Mouse (Mus musculus): ENCODE measurements around the gene Kif13a.

Gene Kif13a

GRCm38 (mm10) chr13:46925671-46926070, 4.0 kb downstream of the Kif13a start:
- DNase-seq (ENCODE audit: low spot score in 2 of 2): no peak

DNA sequence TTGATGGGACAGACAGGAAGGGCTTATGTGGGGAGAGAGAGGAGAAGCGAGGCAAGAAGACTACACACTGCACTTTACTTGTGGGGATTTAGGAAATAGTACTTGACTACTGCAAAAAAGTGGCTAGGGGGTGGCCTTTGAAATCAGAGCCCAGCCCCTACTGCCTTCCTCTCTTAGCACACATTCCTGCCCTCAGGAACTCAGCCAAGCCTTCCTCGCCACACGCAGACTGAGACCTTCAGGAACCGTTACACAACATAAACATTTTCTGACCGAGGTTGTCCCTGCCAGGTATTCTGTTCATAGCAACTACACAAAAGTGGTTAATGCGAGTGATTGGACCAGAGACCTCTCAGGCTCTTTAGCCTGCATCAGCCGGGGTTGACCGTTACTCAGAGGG, 8.1 kb downstream of the Kif13a start:
- no peak for DNase-seq (ENCODE audit: low spot score in 2 of 2)

- no peak for DNase-seq (ENCODE audit: low spot score in 2 of 2)
Observed at GRCm38 (mm10) chr13:46919797-46920196, 9.9 kb downstream of the Kif13a start.

GRCm38 (mm10) chr13:46918509-46918908, 11.2 kb downstream of the Kif13a start:
- no peak for DNase-seq (ENCODE audit: low spot score in 2 of 2)

GRCm38 (mm10) chr13:46911960-46912359, 17.7 kb downstream of the Kif13a start:
- DNase-seq (ENCODE audit: low spot score in 2 of 2): no peak

- DNase-seq (ENCODE audit: low spot score in 2 of 2): no peak
Observed at GRCm38 (mm10) chr13:46911018-46911419, 18.6 kb downstream of the Kif13a start.

- no peak for DNase-seq (ENCODE audit: low spot score in 2 of 2)
Observed at GRCm38 (mm10) chr13:46909946-46910345, 19.7 kb downstream of the Kif13a start.

DNA sequence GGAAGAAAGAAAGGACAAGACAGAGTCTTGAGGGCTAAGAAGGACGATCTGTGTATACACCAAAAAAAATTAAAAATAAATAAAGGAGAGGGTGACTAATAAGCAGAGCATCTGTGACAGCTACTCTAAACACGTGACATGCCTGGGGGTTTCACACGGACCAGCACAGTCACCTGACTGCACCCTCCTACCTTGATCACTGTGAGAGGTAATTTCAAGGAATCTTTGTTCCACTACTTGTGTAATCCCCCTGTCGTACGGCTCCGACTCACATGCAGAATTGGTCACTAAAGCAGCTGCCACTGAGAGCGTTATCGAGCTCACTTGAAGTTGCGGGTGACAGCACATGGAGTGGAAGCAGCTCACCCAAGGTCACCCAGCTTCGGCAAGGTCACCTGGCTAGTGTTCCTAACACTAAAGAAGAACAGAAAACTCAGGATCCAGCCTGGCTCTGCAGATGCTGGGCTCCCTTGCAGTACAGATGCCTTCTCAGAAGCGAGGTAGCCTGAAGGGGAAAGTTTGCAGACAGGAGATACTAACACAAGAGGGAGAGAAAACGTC, 20.6 kb downstream of the Kif13a start:
- DNase-seq (ENCODE audit: low spot score in 2 of 2): no peak

DNA sequence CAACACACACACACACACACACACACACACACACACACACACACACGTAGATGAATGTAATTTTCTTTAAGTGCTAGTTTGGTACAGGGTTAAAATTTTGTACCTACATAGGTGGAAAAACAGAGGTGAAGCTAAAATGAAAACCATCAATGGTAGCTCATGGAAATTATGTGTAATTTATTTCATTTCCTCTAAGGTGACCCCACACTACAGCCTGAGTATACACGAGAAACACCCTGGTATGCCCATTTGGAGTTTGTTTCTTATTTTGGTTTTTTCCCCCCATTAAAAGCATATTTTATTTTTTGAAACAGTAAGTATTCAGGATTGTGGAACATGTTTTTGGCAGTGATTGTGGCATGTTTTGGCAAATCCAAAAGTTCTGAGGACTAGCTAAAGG, 21.3 kb downstream of the Kif13a start:
- no peak for DNase-seq (ENCODE audit: low spot score in 2 of 2)

DNA sequence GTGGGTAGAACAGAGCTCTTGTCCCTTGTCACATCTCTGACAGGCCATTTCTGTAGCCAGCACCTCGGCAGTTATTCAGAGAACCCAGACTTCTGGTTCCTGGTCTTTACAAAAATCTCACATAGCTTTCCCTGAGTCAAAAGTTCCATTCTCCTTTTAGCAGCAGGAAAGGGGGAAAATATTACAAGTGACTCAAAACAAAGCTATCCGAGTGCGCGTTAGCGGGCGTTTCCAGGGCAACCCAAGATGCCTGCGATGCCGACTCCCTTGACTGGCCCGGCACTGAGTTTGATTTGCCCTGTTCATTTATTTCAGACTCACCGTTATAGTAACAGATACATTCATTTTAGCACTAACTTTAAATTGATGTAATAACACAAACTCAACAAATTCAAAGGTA, 21.8 kb downstream of the Kif13a start:
- DNase-seq (ENCODE audit: low spot score in 2 of 2): peak; percentile 31 to 44

DNA sequence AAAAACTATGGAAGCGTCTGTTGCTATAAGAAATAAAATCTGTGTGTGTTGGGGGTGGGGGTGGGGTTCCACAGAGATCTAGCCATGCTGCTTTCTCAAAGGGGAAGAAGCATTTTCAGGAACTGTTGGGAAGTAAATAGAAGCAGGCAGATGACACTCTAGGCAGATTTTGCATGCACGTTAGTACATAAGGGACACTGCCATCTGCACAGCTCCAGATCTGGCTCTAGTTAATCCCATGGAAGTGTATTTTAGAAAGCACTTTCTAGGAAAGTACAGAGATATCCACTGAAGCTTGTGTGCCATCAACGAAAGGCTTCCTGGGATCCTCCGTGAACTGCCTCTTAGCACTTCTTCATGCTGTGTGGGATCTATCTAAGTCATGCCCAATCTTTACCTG, 22.6 kb downstream of the Kif13a start:
- DNase-seq (ENCODE audit: low spot score in 2 of 2): no peak

- DNase-seq (ENCODE audit: low spot score in 2 of 2): no peak
Observed at GRCm38 (mm10) chr13:46905971-46906370, 23.7 kb downstream of the Kif13a start.

DNA sequence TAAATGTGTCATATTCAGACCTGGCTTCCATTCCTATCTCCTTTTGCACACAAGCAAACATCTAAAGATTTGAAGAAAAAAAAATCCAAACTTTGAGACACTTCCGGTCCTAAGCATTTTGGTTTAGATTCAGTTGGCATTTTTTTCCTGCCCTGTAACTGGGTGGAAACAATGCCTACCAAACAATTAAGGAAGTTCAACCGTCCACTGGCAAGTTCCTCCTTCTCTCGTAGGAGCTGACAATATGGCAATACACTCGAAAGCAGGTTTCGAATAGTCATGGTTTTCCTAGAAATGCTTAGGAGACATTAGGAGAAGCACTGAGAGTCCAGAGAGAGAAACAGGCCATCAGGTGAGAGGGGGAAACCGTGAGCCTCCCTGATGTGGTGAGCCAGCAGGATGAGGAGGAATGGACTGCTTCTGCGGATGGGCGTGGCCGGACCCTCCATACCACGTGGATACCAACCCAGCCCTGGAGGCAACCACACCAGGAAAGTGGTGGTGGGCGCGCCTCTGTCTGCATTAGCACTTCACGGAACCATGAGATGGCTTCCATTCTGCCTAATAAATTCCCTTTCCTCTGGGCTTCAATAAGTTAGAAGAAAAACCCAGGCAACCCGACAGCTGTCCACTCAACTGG, 24.6 kb downstream of the Kif13a start:
- no peak for DNase-seq (ENCODE audit: low spot score in 2 of 2)

- no peak for DNase-seq (ENCODE audit: low spot score in 2 of 2)
Observed at GRCm38 (mm10) chr13:46902568-46903255, 27.0 kb downstream of the Kif13a start.

GRCm38 (mm10) chr13:46900870-46901555, 28.7 kb downstream of the Kif13a start:
- no peak for DNase-seq (ENCODE audit: low spot score in 2 of 2)

GRCm38 (mm10) chr13:46898837-46899236, 30.8 kb downstream of the Kif13a start:
- DNase-seq (ENCODE audit: low spot score in 2 of 2): no peak

DNA sequence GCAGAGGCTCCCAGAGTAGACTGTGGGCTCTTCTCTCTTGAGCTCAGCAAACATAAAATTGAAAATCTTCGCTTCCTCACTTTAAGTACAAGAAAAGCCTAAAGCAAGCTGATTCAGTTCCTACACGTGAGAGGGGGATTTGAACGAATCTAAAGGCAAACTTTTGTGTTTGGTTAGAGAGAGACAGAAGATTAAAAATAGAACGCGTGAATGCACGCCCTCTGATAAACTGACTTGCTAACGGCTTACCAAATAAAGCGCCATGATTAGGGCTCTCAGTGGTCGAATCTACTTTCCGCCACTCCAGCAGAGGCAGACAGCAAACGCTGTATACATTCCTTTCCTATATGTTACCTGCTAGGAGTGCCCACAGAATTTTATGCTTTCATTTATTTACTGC, 31.3 kb downstream of the Kif13a start:
- no peak for DNase-seq (ENCODE audit: low spot score in 2 of 2)

- no peak for DNase-seq (ENCODE audit: low spot score in 2 of 2)
Observed at GRCm38 (mm10) chr13:46892380-46892779, 37.3 kb downstream of the Kif13a start.

DNA sequence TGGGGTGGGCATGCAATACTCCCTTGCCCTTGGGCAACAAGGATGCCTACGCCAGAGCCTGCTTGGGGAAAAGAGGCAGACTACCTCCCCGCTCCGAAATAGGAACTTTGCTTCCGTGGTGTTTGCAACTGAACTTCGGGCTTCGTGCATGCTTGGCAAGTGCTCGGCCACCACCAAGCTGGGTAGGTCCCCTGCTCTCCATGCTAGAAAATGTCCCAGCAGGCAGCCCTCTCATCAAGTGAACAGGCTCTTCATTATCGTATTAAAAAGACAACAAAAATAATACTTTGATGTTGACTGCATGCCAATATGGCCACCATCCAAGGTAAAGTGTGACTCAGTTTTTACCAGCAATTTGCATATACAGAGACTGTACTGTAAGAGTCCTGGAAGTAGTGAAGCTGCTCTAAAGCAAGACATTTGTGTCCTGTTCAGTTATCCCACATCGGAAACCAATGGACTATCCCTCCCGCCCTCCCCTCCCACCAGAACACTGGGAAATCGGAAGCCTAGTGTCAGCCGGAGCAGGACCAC, 41.5 kb downstream of the Kif13a start:
- DNase-seq (ENCODE audit: low spot score in 2 of 2): no peak

DNA sequence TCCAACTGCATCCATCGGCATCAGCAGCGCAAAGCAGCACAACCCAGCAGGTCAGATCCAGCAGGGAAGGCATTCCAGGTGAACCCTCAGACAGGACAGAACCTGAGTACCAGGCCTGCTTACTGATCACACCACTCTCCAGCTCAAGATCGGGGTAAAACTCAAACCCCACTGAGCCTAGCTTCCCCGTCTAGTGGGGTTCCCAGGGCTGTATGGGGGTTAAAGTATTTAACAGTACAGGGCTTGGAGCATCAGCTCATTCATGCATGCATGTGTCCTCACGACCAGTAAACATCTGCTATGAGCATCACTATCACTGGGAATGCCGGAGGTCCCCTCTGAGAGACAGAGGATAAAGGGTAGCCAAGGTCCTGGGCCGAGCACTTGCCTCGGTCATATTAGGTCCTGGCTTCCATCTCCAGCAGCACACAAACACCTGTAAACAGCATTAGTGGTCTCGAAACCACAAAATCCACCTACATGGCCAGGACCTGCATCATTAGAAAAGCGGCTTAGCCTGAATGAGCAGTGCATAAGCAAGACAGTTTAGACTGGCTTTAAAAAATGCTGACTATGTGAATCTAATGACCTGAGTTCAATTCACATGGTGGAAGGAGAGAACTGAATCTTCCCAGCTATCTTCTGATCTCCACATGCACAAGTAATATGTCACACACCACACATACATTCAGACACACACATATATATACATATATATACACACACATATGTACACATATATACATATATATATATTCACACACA, 43.0 kb downstream of the Kif13a start:
- DNase-seq (ENCODE audit: low spot score in 2 of 2): no peak

GRCm38 (mm10) chr13:46885759-46886060, 44.0 kb downstream of the Kif13a start:
- no peak for DNase-seq (ENCODE audit: low spot score in 2 of 2)

All from right cerebral cortex, adult 2 months (tissue).